Mouse (Mus musculus): ENCODE measurements around the gene Klhl31. TPM values are rescaled to one million over a fixed set of nuclear protein-coding genes. Genes with fewer than 3 reads are reported as not detected.

Gene Klhl31
- polyA plus RNA-seq, 1 experiment from 2014 or later, result 0.94 TPM

DNA sequence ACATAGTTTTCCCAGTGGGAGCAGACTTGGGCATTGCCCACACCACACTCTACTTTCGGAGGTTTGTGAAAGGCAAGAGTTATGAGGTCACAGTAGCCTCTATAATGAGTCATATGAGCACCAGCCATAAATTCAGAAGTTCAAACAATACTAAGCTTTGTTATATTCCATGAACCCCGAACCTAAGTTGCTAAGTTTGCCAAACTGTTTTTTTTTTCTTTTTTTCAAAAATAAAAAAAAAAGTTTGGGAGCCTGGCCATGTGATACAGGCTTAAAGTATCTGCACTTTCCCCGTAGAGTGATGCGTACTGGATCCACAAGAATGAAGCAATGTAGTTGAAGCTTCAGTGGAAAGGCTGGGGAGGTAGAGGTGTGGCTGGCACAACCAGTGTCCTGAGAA is 36.9 kb downstream of the Klhl31 start:
- Histone ChIP-seq H3K9ac (no peak overlapping the region), H3K9me3 (replicated peaks) (no peaks in the 10 kb centered on the region), H3K4me1 (no peaks in the 10 kb centered on the region), H3K27ac (no peak overlapping the region), H3K36me3 (no peaks in the 10 kb centered on the region), H3K27me3 (no peaks in the 10 kb centered on the region), H3K4me2 (replicated peaks) (no peak overlapping the region), H3K4me3 (no peak overlapping the region)
- ATAC-seq (ENCODE audit: low FRiP score), result no peak
- 89% methylated on average over 4 of the region's 4 CpGs for WGBS

DNA sequence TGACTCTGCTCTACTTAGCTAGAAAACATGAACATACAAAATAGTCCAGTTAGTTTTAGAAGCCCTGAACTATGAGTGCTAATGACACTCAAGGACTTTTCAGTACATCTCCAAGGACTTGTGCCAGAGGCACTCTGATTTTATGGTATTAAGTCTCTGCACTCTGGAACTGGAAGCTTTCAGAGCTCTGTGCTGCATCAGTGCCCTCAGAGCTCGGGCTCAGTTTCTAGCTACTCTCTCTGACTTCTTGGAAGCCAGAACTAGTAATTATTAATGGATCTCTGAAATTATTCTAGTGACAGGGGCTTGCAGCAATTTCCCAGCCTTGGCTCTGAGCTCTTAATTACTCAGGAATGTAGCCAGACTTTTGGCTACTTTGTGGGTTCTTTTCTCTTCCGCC is 37.7 kb downstream of the Klhl31 start:
- Histone ChIP-seq H3K27ac (no peak overlapping the region), H3K4me2 (replicated peaks) (no peak overlapping the region), H3K9ac (no peak overlapping the region), H3K9me3 (replicated peaks) (no peaks in the 10 kb centered on the region), H3K36me3 (no peaks in the 10 kb centered on the region), H3K4me1 (no peaks in the 10 kb centered on the region), H3K27me3 (no peaks in the 10 kb centered on the region), H3K4me3 (no peak overlapping the region)
- 80% methylated on average over 2 of the region's 2 CpGs for WGBS
- ATAC-seq (ENCODE audit: low FRiP score), result no peak

DNA sequence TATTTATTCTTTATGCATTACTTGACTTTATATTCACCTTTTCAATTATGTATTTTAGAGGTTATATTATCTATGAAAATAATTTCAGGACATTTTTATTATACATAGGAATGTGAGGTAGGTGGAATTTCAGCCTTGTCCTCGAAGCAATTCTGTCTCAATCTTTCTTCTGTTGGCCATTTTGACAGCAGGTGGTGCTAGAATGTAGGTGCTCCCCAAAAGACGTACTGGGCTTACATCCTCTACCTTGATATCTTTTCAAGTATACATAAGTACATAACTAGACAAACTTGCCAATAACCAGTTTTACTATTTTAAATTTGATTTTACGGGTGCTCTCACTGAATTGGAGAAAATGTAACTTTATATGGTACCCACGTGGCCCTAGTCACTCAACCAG is 48.6 kb downstream of the Klhl31 start:
- Histone ChIP-seq H3K4me1 (no peaks in the 10 kb centered on the region), H3K27ac (no peak overlapping the region), H3K4me2 (replicated peaks) (no peak overlapping the region), H3K4me3 (no peak overlapping the region), H3K9me3 (replicated peaks) (no peaks in the 10 kb centered on the region), H3K27me3 (no peaks in the 10 kb centered on the region), H3K36me3 (no peaks in the 10 kb centered on the region), H3K9ac (no peak overlapping the region)
- ATAC-seq (ENCODE audit: low FRiP score), result no peak
- 86% methylated on average over 4 of the region's 4 CpGs for WGBS

DNA sequence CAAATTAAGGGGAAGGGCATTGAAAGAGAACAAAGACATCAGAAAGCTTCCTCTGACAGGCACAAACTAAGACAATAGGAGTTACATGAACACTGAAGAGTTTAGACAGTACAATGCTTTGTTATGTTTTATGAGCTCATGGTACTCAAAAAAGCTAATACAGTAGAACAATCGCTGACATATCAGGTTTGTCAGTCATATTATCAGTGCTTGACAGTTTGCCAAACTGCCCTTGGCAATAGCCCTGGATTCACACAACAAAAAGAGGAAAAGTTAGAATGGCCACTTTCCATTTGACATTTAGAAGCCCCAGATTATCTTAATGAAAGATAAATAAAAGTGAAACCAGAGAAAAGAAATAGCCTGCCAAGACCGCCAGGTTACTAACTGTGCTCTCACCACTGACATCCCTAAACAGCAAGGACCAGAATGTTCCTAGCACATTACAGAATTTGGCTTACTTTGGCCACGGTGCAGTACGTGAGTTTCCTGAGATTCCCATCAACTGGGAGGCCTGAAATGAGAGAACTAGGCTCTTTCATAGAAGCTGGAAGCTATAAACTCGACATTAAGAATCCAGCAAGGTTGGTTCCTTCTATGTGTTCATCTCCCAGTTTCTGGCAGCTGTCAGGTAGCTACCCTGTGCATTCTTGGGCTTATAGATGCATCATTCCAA is 49.7 kb downstream of the Klhl31 start:
- Histone ChIP-seq H3K36me3 (no peaks in the 10 kb centered on the region), H3K9ac (no peak overlapping the region), H3K4me2 (replicated peaks) (no peak overlapping the region), H3K27ac (no peak overlapping the region), H3K4me1 (no peaks in the 10 kb centered on the region), H3K9me3 (replicated peaks) (no peaks in the 10 kb centered on the region), H3K4me3 (no peak overlapping the region), H3K27me3 (no peaks in the 10 kb centered on the region)
- 81% methylated on average over 5 of the region's 5 CpGs for WGBS
- ATAC-seq (ENCODE audit: low FRiP score), result no peak

DNA sequence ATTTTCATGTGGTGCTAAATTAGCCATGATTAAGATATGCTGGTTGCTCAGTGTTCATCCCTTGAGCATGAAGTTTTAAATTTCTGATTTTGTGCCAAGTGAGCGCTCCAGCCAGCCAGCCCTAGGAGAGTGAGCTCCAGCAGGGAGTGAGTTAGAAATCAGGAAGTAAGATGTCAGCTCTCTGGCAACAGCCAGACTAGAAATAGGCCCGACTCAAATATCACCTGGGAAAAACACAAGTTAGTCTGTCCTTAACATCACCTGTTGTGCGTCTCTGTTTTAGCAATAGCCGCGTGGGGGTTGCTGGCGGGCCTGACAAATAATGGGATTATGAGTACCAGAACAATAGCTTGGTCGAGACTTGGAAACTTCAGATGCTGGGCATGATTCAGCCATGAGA is 56.4 kb downstream of the Klhl31 start:
- Histone ChIP-seq H3K27ac (no peak overlapping the region), H3K27me3 (no peaks in the 10 kb centered on the region), H3K4me2 (replicated peaks) (no peak overlapping the region), H3K36me3 (no peaks in the 10 kb centered on the region), H3K4me1 (no peaks in the 10 kb centered on the region), H3K4me3 (no peak overlapping the region), H3K9me3 (replicated peaks) (no peaks in the 10 kb centered on the region), H3K9ac (no peak overlapping the region)
- 79% methylated on average over 7 of the region's 7 CpGs for WGBS
- ATAC-seq (ENCODE audit: low FRiP score), result no peak

DNA sequence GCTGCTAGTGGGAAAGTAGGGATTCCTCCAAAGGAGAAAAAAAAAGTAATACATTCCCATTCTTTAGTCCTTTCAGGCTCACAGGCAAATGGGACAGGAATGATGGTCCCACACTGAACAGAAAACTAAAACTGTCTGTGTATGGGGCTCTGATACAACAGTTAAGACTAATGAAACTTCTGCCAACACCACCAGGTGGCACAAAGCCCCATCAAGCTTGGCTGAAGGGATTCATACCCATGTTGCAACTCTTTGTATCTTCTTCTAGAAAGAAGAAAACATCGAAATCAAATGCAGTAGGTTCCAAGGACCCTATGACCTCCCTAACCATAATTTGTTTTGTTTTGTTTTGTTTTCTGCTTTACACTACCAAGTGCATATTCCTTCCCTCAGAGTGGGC is 57.1 kb downstream of the Klhl31 start:
- no peak for ATAC-seq (ENCODE audit: low FRiP score)
- Histone ChIP-seq H3K4me3 (no peak overlapping the region), H3K4me2 (replicated peaks) (no peak overlapping the region), H3K27me3 (no peaks in the 10 kb centered on the region), H3K36me3 (no peaks in the 10 kb centered on the region), H3K9ac (no peak overlapping the region), H3K9me3 (replicated peaks) (no peaks in the 10 kb centered on the region), H3K27ac (no peak overlapping the region), H3K4me1 (no peaks in the 10 kb centered on the region)
- WGBS, result 100% methylated on average over 1 of the region's 1 CpGs

DNA sequence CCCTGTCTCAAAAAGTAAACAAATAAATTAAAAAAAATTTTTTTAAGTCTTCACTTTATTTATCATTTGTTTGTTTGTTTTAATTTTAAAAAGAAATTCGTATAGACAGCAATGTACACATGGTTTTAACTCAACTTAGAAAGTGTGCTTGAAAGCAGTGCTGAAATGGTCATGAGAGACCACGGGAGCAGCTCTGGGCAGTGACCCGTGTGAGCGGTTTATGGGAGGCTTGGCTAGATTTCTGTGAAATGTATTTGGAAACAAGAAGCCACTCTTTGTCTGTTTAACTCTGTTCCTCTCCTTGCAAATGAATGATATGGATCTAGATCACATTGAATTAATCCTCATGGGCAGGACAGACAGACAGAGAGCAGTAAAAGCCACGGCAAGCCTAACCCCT is 59.3 kb downstream of the Klhl31 start:
- ATAC-seq (ENCODE audit: low FRiP score), result no peak
- Histone ChIP-seq H3K4me1 (no peaks in the 10 kb centered on the region), H3K36me3 (no peaks in the 10 kb centered on the region), H3K27ac (no peak overlapping the region), H3K9me3 (replicated peaks) (no peaks in the 10 kb centered on the region), H3K9ac (no peak overlapping the region), H3K4me3 (no peak overlapping the region), H3K27me3 (no peaks in the 10 kb centered on the region), H3K4me2 (replicated peaks) (no peak overlapping the region)
- 77% methylated on average over 5 of the region's 5 CpGs for WGBS

DNA sequence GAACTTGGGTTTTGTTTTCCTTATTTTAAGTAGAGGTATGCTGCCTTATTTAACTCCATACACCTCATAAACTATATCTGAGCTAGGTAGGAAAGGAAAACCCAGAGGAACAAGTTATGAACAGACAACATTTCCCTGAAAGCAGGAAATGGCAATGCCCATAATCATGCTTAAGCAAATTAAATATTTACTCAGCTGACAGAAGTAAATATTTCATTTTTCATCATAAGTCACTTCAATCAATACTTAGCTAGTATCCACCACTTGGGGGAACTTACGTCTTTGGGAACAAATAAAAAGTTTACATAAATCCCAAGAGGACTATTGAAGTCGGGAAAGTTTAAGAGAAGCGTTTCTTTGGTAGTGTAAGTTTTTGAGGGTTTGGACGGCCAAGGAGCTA is 67.2 kb downstream of the Klhl31 start:
- no peak overlapping the region for H3K4me2 ChIP-seq (replicated peaks)
- ATAC-seq (ENCODE audit: low FRiP score), result no peak
- H3K27ac ChIP-seq, result no peak overlapping the region
- no peak overlapping the region for H3K4me3 ChIP-seq
- 87% methylated on average over 4 of the region's 4 CpGs for WGBS
- no peaks in the 10 kb centered on the region for H3K9me3 ChIP-seq (replicated peaks)
- H3K9ac ChIP-seq, result no peak overlapping the region
- H3K4me1 ChIP-seq, result no peaks in the 10 kb centered on the region
- H3K36me3 ChIP-seq, result no peaks in the 10 kb centered on the region
- H3K27me3 ChIP-seq, result no peaks in the 10 kb centered on the region

DNA sequence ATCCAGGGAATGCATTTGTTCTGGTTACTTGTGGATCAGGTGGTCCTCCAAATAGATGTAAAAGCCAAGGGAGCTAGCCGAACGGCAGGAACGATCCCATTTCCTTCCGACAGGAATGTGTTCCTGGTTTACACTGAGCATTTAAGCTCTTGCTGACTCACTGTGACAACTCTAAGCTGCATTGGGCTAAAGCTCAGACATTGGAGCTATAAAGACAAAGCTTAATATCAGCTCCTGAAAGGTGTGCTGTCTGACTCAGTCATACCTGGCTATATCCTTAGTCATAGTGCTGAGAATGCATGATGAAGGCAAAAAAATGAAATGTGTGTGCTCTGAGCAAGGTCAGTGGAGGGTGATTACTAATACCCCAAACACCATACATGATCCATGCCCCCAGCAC is 67.8 kb downstream of the Klhl31 start:
- Histone ChIP-seq H3K4me3 (no peak overlapping the region), H3K4me1 (no peaks in the 10 kb centered on the region), H3K36me3 (no peaks in the 10 kb centered on the region), H3K27ac (no peak overlapping the region), H3K4me2 (replicated peaks) (no peak overlapping the region), H3K9me3 (replicated peaks) (no peaks in the 10 kb centered on the region), H3K9ac (no peak overlapping the region), H3K27me3 (no peaks in the 10 kb centered on the region)
- no peak for ATAC-seq (ENCODE audit: low FRiP score)
- WGBS, result 75% methylated on average over 4 of the region's 4 CpGs

DNA sequence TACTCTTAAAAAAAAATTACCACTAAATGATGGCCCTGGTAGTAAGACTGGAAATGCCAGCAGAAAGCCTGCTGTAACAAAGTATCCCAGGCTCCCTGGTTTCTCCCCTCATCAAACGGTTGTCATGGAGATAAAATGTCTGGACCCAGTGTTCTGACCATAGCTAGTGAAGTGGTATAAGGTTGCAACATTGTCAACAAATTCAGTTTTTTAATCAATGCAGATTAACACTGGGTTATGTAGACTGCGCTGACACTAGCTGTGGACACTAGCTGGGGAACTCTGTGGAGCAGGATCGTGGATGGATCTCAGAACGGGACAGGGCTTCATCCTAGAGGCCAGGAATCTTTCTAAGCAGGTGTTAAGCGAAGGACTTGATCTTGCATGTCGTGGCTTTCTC is 70.2 kb downstream of the Klhl31 start:
- Histone ChIP-seq H3K9ac (no peak overlapping the region), H3K27ac (no peak overlapping the region), H3K4me3 (no peak overlapping the region), H3K36me3 (no peaks in the 10 kb centered on the region), H3K4me2 (replicated peaks) (no peak overlapping the region), H3K9me3 (replicated peaks) (no peaks in the 10 kb centered on the region), H3K4me1 (no peaks in the 10 kb centered on the region), H3K27me3 (no peaks in the 10 kb centered on the region)
- WGBS, result 87% methylated on average over 6 of the region's 6 CpGs
- no peak for ATAC-seq (ENCODE audit: low FRiP score)

DNA sequence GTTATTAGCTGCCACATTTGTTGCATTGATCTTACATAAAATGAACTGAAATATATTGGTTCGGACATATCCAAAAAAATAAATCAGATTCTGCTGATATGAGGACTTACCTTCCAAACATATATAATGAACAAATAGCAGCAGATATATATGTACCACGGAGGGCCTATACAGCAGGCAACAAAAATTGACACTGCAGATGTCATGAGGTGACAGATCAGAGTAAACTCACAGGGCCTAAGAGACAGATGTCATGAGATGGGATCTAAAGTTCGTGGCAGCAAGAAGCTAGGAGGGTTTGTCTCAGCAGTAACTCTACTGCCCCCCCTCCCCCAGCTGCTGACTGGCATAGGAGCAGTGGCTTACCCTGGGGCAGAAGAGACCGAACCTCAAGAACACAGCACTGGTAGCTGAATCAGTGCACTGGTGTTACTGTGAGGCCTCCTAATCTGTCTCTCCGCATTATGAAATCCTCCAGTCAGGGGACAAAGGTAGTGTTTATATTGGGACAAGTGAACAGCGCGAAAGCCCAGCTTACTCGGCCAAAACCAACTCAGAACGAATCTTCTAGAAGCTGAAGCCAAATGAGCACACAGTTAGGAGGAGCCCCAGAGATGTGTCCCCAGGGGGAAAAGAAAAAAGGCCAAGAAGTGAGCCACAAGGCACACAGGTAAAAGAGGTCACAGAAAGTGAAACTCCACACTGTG is 71.3 kb downstream of the Klhl31 start:
- no peaks in the 10 kb centered on the region for H3K36me3 ChIP-seq
- WGBS, result 80% methylated on average over 9 of the region's 9 CpGs
- H3K9me3 ChIP-seq (replicated peaks), result no peaks in the 10 kb centered on the region
- no peak overlapping the region for H3K9ac ChIP-seq
- no peaks in the 10 kb centered on the region for H3K27me3 ChIP-seq
- H3K4me3 ChIP-seq, result no peak overlapping the region
- ATAC-seq (ENCODE audit: low FRiP score), result no peak
- H3K4me1 ChIP-seq, result no peaks in the 10 kb centered on the region
- no peak overlapping the region for H3K4me2 ChIP-seq (replicated peaks)
- H3K27ac ChIP-seq, result no peak overlapping the region

DNA sequence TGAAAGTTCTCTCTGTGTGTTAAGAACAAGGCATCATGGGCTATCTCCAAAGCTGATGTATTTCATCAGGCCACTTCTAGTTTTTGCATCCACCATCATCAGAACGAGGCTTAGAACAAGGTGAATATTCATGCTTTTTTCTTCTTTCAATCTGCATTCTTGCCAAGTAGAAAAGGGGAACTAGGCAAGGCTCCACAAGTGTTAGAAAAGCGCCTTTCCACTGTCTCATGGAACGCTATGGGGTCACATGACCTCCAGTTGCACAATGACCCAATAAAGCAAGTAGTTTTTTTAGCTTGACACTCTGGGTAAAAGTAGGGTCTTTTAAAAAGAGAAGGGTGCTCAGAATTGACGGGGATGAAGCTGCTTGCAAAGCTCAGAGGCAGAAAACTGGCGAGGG is 72.7 kb downstream of the Klhl31 start:
- no peak for ATAC-seq (ENCODE audit: low FRiP score)
- no peak overlapping the region for H3K4me2 ChIP-seq (replicated peaks)
- WGBS, result 68% methylated on average over 5 of the region's 5 CpGs
- no peak overlapping the region for H3K4me3 ChIP-seq
- H3K27me3 ChIP-seq, result no peaks in the 10 kb centered on the region
- no peak overlapping the region for H3K9ac ChIP-seq
- no peaks in the 10 kb centered on the region for H3K9me3 ChIP-seq (replicated peaks)
- no peaks in the 10 kb centered on the region for H3K4me1 ChIP-seq
- H3K27ac ChIP-seq, result no peak overlapping the region
- no peaks in the 10 kb centered on the region for H3K36me3 ChIP-seq
